Mouse (Mus musculus): ENCODE measurements at regions not wholly inside any gene's neighbourhood (a gene's known extent, or its start where the extent isn't known, plus 50 kb on each side); places are given as distances from the start of the nearest gene placed in this dataset.
"Not testable (repeated sequence)": the region's sequence is repeated elsewhere in the genome, so short reads cannot be mapped to it uniquely, and the experiment has no call there.

- H3K27ac ChIP-seq (replicated peaks in 1 of 2; ENCODE audit: control insufficient read depth in 1 of 2, insufficient read depth in 1 of 2, low read depth in 2 of 2, low read length in 2 of 2); H3K36me3 ChIP-seq (ENCODE audit: control insufficient read depth, insufficient read depth, low read length); H3K27me3 ChIP-seq (ENCODE audit: control insufficient read depth, insufficient read depth, low read length); ATAC-seq (ENCODE audit: insufficient number of reproducible peaks, insufficient read depth, low FRiP score, low read depth); H3K4me2 ChIP-seq (ENCODE audit: low read length); H3K9ac ChIP-seq (ENCODE audit: low read length); H3K4me1 ChIP-seq (ENCODE audit: control insufficient read depth in 2 of 2, insufficient read depth in 2 of 2, low read length in 2 of 2); H3K9me3 ChIP-seq (ENCODE audit: control insufficient read depth, low read length); H3K4me3 ChIP-seq (ENCODE audit: control insufficient read depth in 1 of 2, insufficient read depth in 1 of 2, low read depth in 1 of 2, low read length in 2 of 2): not testable (repeated sequence)
- 52% methylated on average over 2 of the region's 2 CpGs for WGBS
Measured at GRCm38 (mm10) chr12:16342030-16342429, 268.7 kb downstream of the Lpin1 start.

GRCm38 (mm10) chr12:16331456-16331855 lies 279.3 kb downstream of the Lpin1 start:
- no peak overlapping the region for H3K4me3 ChIP-seq (ENCODE audit: control insufficient read depth in 1 of 2, insufficient read depth in 1 of 2, low read depth in 1 of 2, low read length in 2 of 2)
- no peak overlapping the region for H3K9ac ChIP-seq (ENCODE audit: low read length)
- 0 out of 4 replicates have a peak, but pooled peaks cover 0 to 2% of the 10 kb centered on the region in 2 experiments for H3K4me1 ChIP-seq (ENCODE audit: control insufficient read depth in 2 of 2, insufficient read depth in 2 of 2, low read length in 2 of 2)
- no peaks in the 10 kb centered on the region for H3K27me3 ChIP-seq (ENCODE audit: control insufficient read depth, insufficient read depth, low read length)
- H3K9me3 ChIP-seq (ENCODE audit: control insufficient read depth, low read length): no peaks in the 10 kb centered on the region
- ATAC-seq (ENCODE audit: insufficient number of reproducible peaks, insufficient read depth, low FRiP score, low read depth): no peak
- no peaks in the 10 kb centered on the region for H3K36me3 ChIP-seq (ENCODE audit: control insufficient read depth, insufficient read depth, low read length)
- 75% methylated on average over 3 of the region's 3 CpGs for WGBS
- H3K4me2 ChIP-seq (ENCODE audit: low read length): no peak overlapping the region
- no peak overlapping the region for H3K27ac ChIP-seq (replicated peaks in 1 of 2; ENCODE audit: control insufficient read depth in 1 of 2, insufficient read depth in 1 of 2, low read depth in 2 of 2, low read length in 2 of 2)

- no peak for ATAC-seq (ENCODE audit: insufficient number of reproducible peaks, insufficient read depth, low FRiP score, low read depth)
- no peak overlapping the region for H3K27ac ChIP-seq (replicated peaks in 1 of 2; ENCODE audit: control insufficient read depth in 1 of 2, insufficient read depth in 1 of 2, low read depth in 2 of 2, low read length in 2 of 2)
Measured at GRCm38 (mm10) chr12:16329129-16329528, 281.6 kb downstream of the Lpin1 start.

GRCm38 (mm10) chr12:16320536-16321402 lies 290.0 kb downstream of the Lpin1 start:
- Histone ChIP-seq H3K36me3 (ENCODE audit: control insufficient read depth, insufficient read depth, low read length) (no peaks in the 10 kb centered on the region), H3K27ac (replicated peaks in 1 of 2; ENCODE audit: control insufficient read depth in 1 of 2, insufficient read depth in 1 of 2, low read depth in 2 of 2, low read length in 2 of 2) (no peak overlapping the region), H3K9ac (ENCODE audit: low read length) (no peak overlapping the region), H3K9me3 (ENCODE audit: control insufficient read depth, low read length) (no peaks in the 10 kb centered on the region), H3K4me1 (ENCODE audit: control insufficient read depth in 2 of 2, insufficient read depth in 2 of 2, low read length in 2 of 2) (no peaks in the 10 kb centered on the region), H3K4me2 (ENCODE audit: low read length) (no peak overlapping the region), H3K4me3 (ENCODE audit: control insufficient read depth in 1 of 2, insufficient read depth in 1 of 2, low read depth in 1 of 2, low read length in 2 of 2) (no peak overlapping the region), H3K27me3 (ENCODE audit: control insufficient read depth, insufficient read depth, low read length) (no peaks in the 10 kb centered on the region)
- 71% methylated on average over 9 of the region's 9 CpGs for WGBS
- no peak for ATAC-seq (ENCODE audit: insufficient number of reproducible peaks, insufficient read depth, low FRiP score, low read depth)

More at GRCm38 (mm10) chr12:16329129-16329528, 281.6 kb downstream of the Lpin1 start:
- Histone ChIP-seq H3K27me3 (ENCODE audit: control insufficient read depth, insufficient read depth, low read length) (no peaks in the 10 kb centered on the region), H3K4me1 (ENCODE audit: control insufficient read depth in 2 of 2, insufficient read depth in 2 of 2, low read length in 2 of 2) (0 out of 4 replicates have a peak, but pooled peaks cover 0 to 2% of the 10 kb centered on the region in 2 experiments), H3K9me3 (ENCODE audit: control insufficient read depth, low read length) (no peaks in the 10 kb centered on the region), H3K4me3 (ENCODE audit: control insufficient read depth in 1 of 2, insufficient read depth in 1 of 2, low read depth in 1 of 2, low read length in 2 of 2) (no peak overlapping the region), H3K4me2 (ENCODE audit: low read length) (no peak overlapping the region), H3K9ac (ENCODE audit: low read length) (no peak overlapping the region), H3K36me3 (ENCODE audit: control insufficient read depth, insufficient read depth, low read length) (no peaks in the 10 kb centered on the region)
- WGBS: 42% methylated on average over 2 of the region's 2 CpGs

- no peak for ATAC-seq (ENCODE audit: insufficient number of reproducible peaks, insufficient read depth, low FRiP score, low read depth)
- H3K36me3 ChIP-seq (ENCODE audit: control insufficient read depth, insufficient read depth, low read length): no peaks in the 10 kb centered on the region
- H3K4me2 ChIP-seq (ENCODE audit: low read length): no peak overlapping the region
- H3K4me3 ChIP-seq (ENCODE audit: control insufficient read depth in 1 of 2, insufficient read depth in 1 of 2, low read depth in 1 of 2, low read length in 2 of 2): no peak overlapping the region
- no peaks in the 10 kb centered on the region for H3K27me3 ChIP-seq (ENCODE audit: control insufficient read depth, insufficient read depth, low read length)
- H3K9ac ChIP-seq (ENCODE audit: low read length): no peak overlapping the region
- H3K27ac ChIP-seq (replicated peaks in 1 of 2; ENCODE audit: control insufficient read depth in 1 of 2, insufficient read depth in 1 of 2, low read depth in 2 of 2, low read length in 2 of 2): no peak overlapping the region
- no peaks in the 10 kb centered on the region for H3K9me3 ChIP-seq (ENCODE audit: control insufficient read depth, low read length)
- no peaks in the 10 kb centered on the region for H3K4me1 ChIP-seq (ENCODE audit: control insufficient read depth in 2 of 2, insufficient read depth in 2 of 2, low read length in 2 of 2)
- WGBS: 81% methylated on average over 3 of the region's 3 CpGs
Measured at GRCm38 (mm10) chr12:16308101-16308500, 302.7 kb downstream of the Lpin1 start.

- H3K4me2 ChIP-seq (ENCODE audit: low read length): no peak overlapping the region
- H3K27me3 ChIP-seq (ENCODE audit: control insufficient read depth, insufficient read depth, low read length): no peaks in the 10 kb centered on the region
- no peak overlapping the region for H3K27ac ChIP-seq (replicated peaks in 1 of 2; ENCODE audit: control insufficient read depth in 1 of 2, insufficient read depth in 1 of 2, low read depth in 2 of 2, low read length in 2 of 2)
- no peak overlapping the region for H3K4me3 ChIP-seq (ENCODE audit: control insufficient read depth in 1 of 2, insufficient read depth in 1 of 2, low read depth in 1 of 2, low read length in 2 of 2)
- no peaks in the 10 kb centered on the region for H3K9me3 ChIP-seq (ENCODE audit: control insufficient read depth, low read length)
- no peaks in the 10 kb centered on the region for H3K4me1 ChIP-seq (ENCODE audit: control insufficient read depth in 2 of 2, insufficient read depth in 2 of 2, low read length in 2 of 2)
- no peak for ATAC-seq (ENCODE audit: insufficient number of reproducible peaks, insufficient read depth, low FRiP score, low read depth)
- no peaks in the 10 kb centered on the region for H3K36me3 ChIP-seq (ENCODE audit: control insufficient read depth, insufficient read depth, low read length)
- WGBS: 83% methylated on average over 9 of the region's 9 CpGs
- H3K9ac ChIP-seq (ENCODE audit: low read length): no peak overlapping the region
Measured at GRCm38 (mm10) chr12:16304701-16305377, 305.9 kb downstream of the Lpin1 start.

GRCm38 (mm10) chr12:16285061-16285460 lies 325.7 kb downstream of the Lpin1 start:
- no peak overlapping the region for H3K4me2 ChIP-seq (ENCODE audit: low read length)
- no peaks in the 10 kb centered on the region for H3K27me3 ChIP-seq (ENCODE audit: control insufficient read depth, insufficient read depth, low read length)
- WGBS: 72% methylated on average over 5 of the region's 5 CpGs
- no peak overlapping the region for H3K9ac ChIP-seq (ENCODE audit: low read length)
- no peaks in the 10 kb centered on the region for H3K36me3 ChIP-seq (ENCODE audit: control insufficient read depth, insufficient read depth, low read length)
- no peaks in the 10 kb centered on the region for H3K9me3 ChIP-seq (ENCODE audit: control insufficient read depth, low read length)
- H3K4me1 ChIP-seq (ENCODE audit: control insufficient read depth in 2 of 2, insufficient read depth in 2 of 2, low read length in 2 of 2): peaks cover 0 to 2% of the 10 kb centered on the region in 2 experiments; a peak in 1 of 4 replicates
- ATAC-seq (ENCODE audit: insufficient number of reproducible peaks, insufficient read depth, low FRiP score, low read depth): no peak
- no peak overlapping the region for H3K27ac ChIP-seq (replicated peaks in 1 of 2; ENCODE audit: control insufficient read depth in 1 of 2, insufficient read depth in 1 of 2, low read depth in 2 of 2, low read length in 2 of 2)
- H3K4me3 ChIP-seq (ENCODE audit: control insufficient read depth in 1 of 2, insufficient read depth in 1 of 2, low read depth in 1 of 2, low read length in 2 of 2): no peak overlapping the region
